Mouse (Mus musculus) kidney, embryonic 14.5 days (tissue): Measurements from ENCODE around the gene Tmem251. TPM values are rescaled to one million over a fixed set of nuclear protein-coding genes. Genes with fewer than 3 reads are reported as not detected.
A peak's percentile ranks its signal among the peaks of the same experiment; 100 is the strongest.

Experiments
- ATAC-seq: fragments of 200-750 bp; cut with Nextera tagmentation; 2 replicates; pipeline ENCODE4 v1.8.0; 2017; ENCODE audit warnings: moderate number of reproducible peaks, mild to moderate bottlenecking, moderate TSS enrichment, moderate library complexity; ENCODE audit not compliant: low FRiP score, low TSS enrichment
- H3K27ac ChIP-seq: fragments of 300-500 bp; sonication (generic); 2 replicates; pipeline ENCODE4 v1.5.1; 2014; ENCODE audit warnings: low read depth, mild to moderate bottlenecking, low read length, moderate library complexity, mixed read lengths
- H3K27me3 ChIP-seq: fragments of 300-500 bp; sonication (generic); 2 replicates; pipeline ENCODE4 v1.6.1; 2014; ENCODE audit warnings: mild to moderate bottlenecking, low read length; ENCODE audit not compliant: control insufficient read depth, insufficient read depth
- H3K36me3 ChIP-seq: fragments of 300-500 bp; sonication (generic); 2 replicates; pipeline ENCODE4 v1.6.1; 2014; ENCODE audit warnings: low read length, mixed read lengths; ENCODE audit not compliant: control insufficient read depth, insufficient read depth
- H3K4me1 ChIP-seq: fragments of 300-500 bp; sonication (generic); 2 replicates; pipeline ENCODE4 v1.6.1; 2014; ENCODE audit warnings: low read length, mixed read lengths; ENCODE audit not compliant: control insufficient read depth, insufficient read depth
- H3K4me2 ChIP-seq: fragments of 300-500 bp; sonication (generic); replicated peaks from 2 replicates; pipeline ENCODE4 v1.6.1; 2014; ENCODE audit warnings: low read depth, mild to moderate bottlenecking, low read length
- H3K4me3 ChIP-seq: fragments of 300-500 bp; sonication (generic); 2 replicates; pipeline ENCODE4 v1.5.1; 2014; ENCODE audit warnings: mild to moderate bottlenecking, low read length
- H3K9ac ChIP-seq: fragments of 300-500 bp; sonication (generic); 2 replicates; pipeline ENCODE4 v1.6.1; 2014; ENCODE audit warnings: low read depth, mild to moderate bottlenecking, low read length, moderate library complexity
- H3K9me3 ChIP-seq: fragments of 300-500 bp; sonication (generic); 2 replicates; pipeline ENCODE4 v1.6.1; 2016; ENCODE audit warnings: low read length; ENCODE audit not compliant: control insufficient read depth
- WGBS: fragments of 180-500 bp; shearing (Covaris S2); extraction: QIAGEN DNeasy Blood & Tissue Kit; methylation state at CpG from one replicate; pipeline ENCODE4 v1.1.7; 2014; 5-methylcytosine and 5-hydroxymethylcytosine counted together
- polyA plus RNA-seq: library from polyadenylated mRNA; unstranded; fragments of >200 nt; fragmentation: Nextera tagmentation; extraction: Ambion mirVana; gene quantifications from 2 replicates; pipeline ENCODE4 v1.2.1, GENCODE M21; 2014

Gene Tmem251
- 11.9 and 12.1 TPM in 2 replicates for polyA plus RNA-seq

GRCm38 (mm10) chr12:102743589-102744574, at the start of gene Tmem251, which contains the start of gene Moap1:
Tmem251 (plus strand) TSS chr12:102743762.
Moap1 (minus strand) TSS chr12:102743661.
- peaks cover 9% of the 10 kb centered on the region; the same call in 1 of the 2 replicates for H3K4me1 ChIP-seq
- H3K36me3 ChIP-seq: peaks cover 14% of the 10 kb centered on the region; the same call in 1 of the 2 replicates
- H3K27me3 ChIP-seq: no peaks in the 10 kb centered on the region
- peak within 1 kb of the TSS; percentile 72 for H3K4me3 ChIP-seq
- WGBS: under 1% methylated on average over 63 of the region's 63 CpGs
- peak within 1 kb of the TSS; percentile 79 for H3K27ac ChIP-seq
- peak; percentile 96 for ATAC-seq
- peak within 1 kb of the TSS; percentile 85 for H3K4me2 ChIP-seq
- peak within 1 kb of the TSS; percentile 85 for H3K9ac ChIP-seq
- no peaks in the 10 kb centered on the region for H3K9me3 ChIP-seq

GRCm38 (mm10) chr12:102695369-102696239, 48.0 kb upstream of the Tmem251 start:
- Histone ChIP-seq H3K4me1 (peaks cover 43% of the 10 kb centered on the region), H3K9me3 (no peaks in the 10 kb centered on the region), H3K27ac (no peak overlapping the region), H3K27me3 (no peaks in the 10 kb centered on the region), H3K4me2 (no peak overlapping the region), H3K4me3 (no peak overlapping the region), H3K9ac (no peak overlapping the region), H3K36me3 (no peaks in the 10 kb centered on the region)
- no peak for ATAC-seq
- 59% methylated on average over 18 of the region's 18 CpGs for WGBS

GRCm38 (mm10) chr12:102696635-102697354, 46.8 kb upstream of the Tmem251 start:
- Histone ChIP-seq H3K4me1 (peaks cover 35% of the 10 kb centered on the region), H3K9ac (no peak overlapping the region), H3K9me3 (no peaks in the 10 kb centered on the region), H3K27ac (no peak overlapping the region), H3K4me3 (no peak overlapping the region), H3K27me3 (no peaks in the 10 kb centered on the region), H3K36me3 (no peaks in the 10 kb centered on the region), H3K4me2 (no peak overlapping the region)
- 88% methylated on average over 14 of the region's 14 CpGs for WGBS
- no peak for ATAC-seq

- 33% methylated on average over 7 of the region's 7 CpGs for WGBS
- no peak overlapping the region for H3K4me2 ChIP-seq
- H3K27me3 ChIP-seq: no peaks in the 10 kb centered on the region
- no peak overlapping the region for H3K9ac ChIP-seq
- peaks cover 34% of the 10 kb centered on the region for H3K4me1 ChIP-seq
- no peak overlapping the region for H3K4me3 ChIP-seq
- H3K9me3 ChIP-seq: no peaks in the 10 kb centered on the region
- ATAC-seq: no peak
- no peak overlapping the region for H3K27ac ChIP-seq
- H3K36me3 ChIP-seq: no peaks in the 10 kb centered on the region
These were observed 46.2 kb upstream of the Tmem251 start for GRCm38 (mm10) chr12:102697381-102697780.

DNA sequence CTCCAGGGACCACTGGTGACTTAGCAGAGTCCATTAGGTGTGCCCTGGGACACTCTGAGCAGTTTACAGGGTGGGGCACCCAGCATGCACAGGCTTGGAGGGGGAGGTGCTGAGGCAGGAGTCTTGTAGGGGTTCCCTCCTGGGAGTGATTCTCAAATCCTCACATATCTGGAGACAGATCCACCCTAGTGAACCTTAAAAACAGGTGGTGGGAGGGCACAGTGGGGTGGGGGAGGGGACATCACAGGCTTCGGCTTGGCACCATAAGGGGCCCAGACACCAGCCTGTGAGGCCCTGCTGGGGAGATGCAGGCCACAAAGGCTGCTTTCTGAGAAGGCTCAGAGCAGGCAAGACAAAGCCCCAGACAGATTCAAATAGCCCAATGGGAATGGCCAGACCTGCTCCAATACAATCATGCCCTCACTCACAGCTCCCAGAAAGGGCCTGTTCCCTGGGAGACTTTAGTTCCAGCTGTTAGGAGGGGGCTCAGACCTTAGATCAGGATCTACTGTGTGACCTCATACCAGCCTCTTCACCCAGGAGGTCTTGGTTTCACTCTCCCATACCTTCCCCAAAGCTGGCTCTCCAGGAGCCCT, 45.4 kb upstream of the Tmem251 start:
- no peaks in the 10 kb centered on the region for H3K27me3 ChIP-seq
- no peak overlapping the region for H3K27ac ChIP-seq
- H3K36me3 ChIP-seq: no peaks in the 10 kb centered on the region
- no peak for ATAC-seq
- H3K4me2 ChIP-seq: no peak overlapping the region
- peak overlapping the region; percentile 23; the same call in 1 of the 2 replicates for H3K9ac ChIP-seq
- no peak overlapping the region for H3K4me3 ChIP-seq
- peaks cover 40% of the 10 kb centered on the region for H3K4me1 ChIP-seq
- H3K9me3 ChIP-seq: no peaks in the 10 kb centered on the region
- 33% methylated on average over 1 of the region's 1 CpGs for WGBS

DNA sequence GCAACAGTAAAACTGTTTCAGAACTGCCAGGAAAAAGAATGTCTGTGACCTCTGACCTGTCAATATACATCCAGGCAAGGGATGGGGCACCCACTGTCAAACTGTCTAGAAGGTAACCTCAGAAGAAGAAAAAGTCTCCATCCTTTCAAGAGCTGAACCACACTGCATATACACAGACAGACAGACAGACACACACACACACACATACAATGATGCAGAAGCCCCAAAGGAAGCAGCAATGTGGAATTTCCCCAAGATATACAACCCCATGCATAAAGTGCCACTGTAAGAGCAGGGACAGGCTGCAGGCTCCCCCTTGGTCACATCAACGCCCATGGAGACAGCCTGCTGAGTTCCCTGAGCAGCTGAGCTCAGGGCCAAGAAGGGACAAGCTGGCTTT, 44.4 kb upstream of the Tmem251 start:
- Histone ChIP-seq H3K9me3 (no peaks in the 10 kb centered on the region), H3K4me1 (peaks cover 50% of the 10 kb centered on the region), H3K27ac (no peak overlapping the region), H3K27me3 (no peaks in the 10 kb centered on the region), H3K36me3 (no peaks in the 10 kb centered on the region), H3K4me3 (no peak overlapping the region), H3K4me2 (no peak overlapping the region), H3K9ac (no peak overlapping the region)
- 33% methylated on average over 1 of the region's 1 CpGs for WGBS
- no peak for ATAC-seq

GRCm38 (mm10) chr12:102700453-102700852, 43.1 kb upstream of the Tmem251 start:
- Histone ChIP-seq H3K9me3 (no peaks in the 10 kb centered on the region), H3K4me2 (no peak overlapping the region), H3K36me3 (no peaks in the 10 kb centered on the region), H3K27me3 (no peaks in the 10 kb centered on the region), H3K9ac (no peak overlapping the region), H3K4me3 (no peak overlapping the region), H3K4me1 (peaks cover 46% of the 10 kb centered on the region), H3K27ac (no peak overlapping the region)
- 47% methylated on average over 12 of the region's 12 CpGs for WGBS
- ATAC-seq: no peak

DNA sequence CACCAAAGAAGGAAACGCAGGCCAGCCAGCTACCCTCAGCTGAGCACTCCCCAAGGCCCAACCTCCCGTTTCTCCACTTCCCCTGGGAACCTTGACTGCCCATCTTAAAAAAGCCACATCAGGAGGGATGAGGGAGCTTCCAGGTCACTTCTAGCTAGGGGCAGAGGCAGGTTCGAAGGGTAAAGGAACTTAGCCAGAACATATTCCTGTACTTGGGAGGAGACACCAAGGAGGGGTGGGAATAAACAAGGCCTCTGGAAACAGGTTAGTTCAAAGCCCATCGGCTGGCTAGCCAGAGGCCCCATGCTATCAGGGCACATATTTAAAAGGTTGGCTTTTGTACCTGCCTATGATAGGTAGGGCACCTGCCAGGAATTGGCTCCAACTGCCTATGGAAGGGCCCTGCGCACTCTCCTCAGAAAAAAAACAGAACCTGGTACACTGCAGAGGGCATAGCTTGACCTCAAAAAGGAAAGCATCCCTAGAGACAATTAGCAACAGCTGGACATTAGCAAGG, 41.8 kb upstream of the Tmem251 start:
- no peak overlapping the region for H3K9ac ChIP-seq
- H3K36me3 ChIP-seq: no peaks in the 10 kb centered on the region
- H3K27me3 ChIP-seq: no peaks in the 10 kb centered on the region
- no peaks in the 10 kb centered on the region for H3K9me3 ChIP-seq
- no peak overlapping the region for H3K4me3 ChIP-seq
- no peak for ATAC-seq
- no peak overlapping the region for H3K27ac ChIP-seq
- peaks cover 47% of the 10 kb centered on the region for H3K4me1 ChIP-seq
- H3K4me2 ChIP-seq: no peak overlapping the region
- 87% methylated on average over 5 of the region's 5 CpGs for WGBS
